Mouse (Mus musculus): ENCODE measurements at regions not wholly inside any gene's neighbourhood (a gene's known extent, or its start where the extent isn't known, plus 50 kb on each side); places are given as distances from the start of the nearest gene placed in this dataset.

DNA sequence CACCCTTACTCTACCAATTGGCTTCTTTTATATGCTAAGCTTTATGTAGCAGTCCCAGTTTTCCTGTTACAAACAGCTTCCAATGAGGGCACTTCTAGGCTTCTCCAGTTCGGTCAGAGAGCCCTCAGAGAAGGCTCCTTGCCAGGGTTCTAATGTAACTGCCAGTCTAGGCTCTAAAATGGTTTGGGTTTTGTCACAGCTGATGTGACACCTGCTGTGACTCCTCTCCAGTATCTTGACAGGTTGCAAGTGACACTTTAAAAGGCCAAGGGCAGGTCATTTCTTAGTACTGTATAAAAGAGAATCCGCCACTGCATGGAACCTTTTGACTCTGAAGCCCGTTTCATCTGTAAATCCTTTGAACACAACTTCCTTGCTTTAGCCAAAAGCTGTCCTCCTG is 54.0 kb upstream of the Nedd9 start:
- Histone ChIP-seq H3K4me3 (ENCODE audit: insufficient read depth, low read depth, low read length) (no peak overlapping the region), H3K4me1 (ENCODE audit: control insufficient read depth, insufficient read depth, insufficient read length, low read length) (peaks cover 10% of the 10 kb centered on the region; the same call in 1 of the 2 replicates), H3K27ac (replicated peaks; ENCODE audit: low read depth, low read length) (peak overlapping the region; percentile 18; the same call in 1 of the 2 replicates)

DNA sequence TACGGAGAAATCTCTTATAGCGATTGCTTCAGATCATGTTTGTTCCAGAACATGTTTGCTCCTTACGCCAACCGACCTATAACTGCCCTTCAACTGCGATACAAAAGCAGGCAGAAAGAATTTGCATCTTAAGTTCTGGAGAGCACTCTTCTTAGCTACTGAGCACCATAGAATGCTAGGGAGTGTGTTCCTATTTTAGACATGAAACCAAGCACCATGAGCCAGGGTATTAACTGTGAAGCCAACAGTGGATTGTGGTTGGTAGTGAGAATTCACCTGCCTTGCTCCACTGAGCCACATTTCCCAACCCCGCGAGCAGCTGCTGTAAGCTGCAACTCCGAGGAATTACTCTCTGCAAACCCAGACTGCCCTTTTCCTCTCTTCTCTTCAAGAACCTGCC is 58.9 kb upstream of the Nedd9 start:
- Histone ChIP-seq H3K27ac (replicated peaks; ENCODE audit: low read depth, low read length) (no peak overlapping the region), H3K4me1 (ENCODE audit: control insufficient read depth, insufficient read depth, insufficient read length, low read length) (peaks cover 7% of the 10 kb centered on the region; the same call in 1 of the 2 replicates), H3K4me3 (ENCODE audit: insufficient read depth, low read depth, low read length) (no peak overlapping the region)

- Histone ChIP-seq H3K4me1 (ENCODE audit: control insufficient read depth, insufficient read depth, insufficient read length, low read length) (0 out of 2 replicates have a peak, but pooled peaks cover 2% of the 10 kb centered on the region), H3K4me3 (ENCODE audit: insufficient read depth, low read depth, low read length) (no peak overlapping the region), H3K27ac (replicated peaks; ENCODE audit: low read depth, low read length) (no peak overlapping the region)
Observed at GRCm38 (mm10) chr13:41546531-41546930, 59.2 kb upstream of the Tmem170b start.

DNA sequence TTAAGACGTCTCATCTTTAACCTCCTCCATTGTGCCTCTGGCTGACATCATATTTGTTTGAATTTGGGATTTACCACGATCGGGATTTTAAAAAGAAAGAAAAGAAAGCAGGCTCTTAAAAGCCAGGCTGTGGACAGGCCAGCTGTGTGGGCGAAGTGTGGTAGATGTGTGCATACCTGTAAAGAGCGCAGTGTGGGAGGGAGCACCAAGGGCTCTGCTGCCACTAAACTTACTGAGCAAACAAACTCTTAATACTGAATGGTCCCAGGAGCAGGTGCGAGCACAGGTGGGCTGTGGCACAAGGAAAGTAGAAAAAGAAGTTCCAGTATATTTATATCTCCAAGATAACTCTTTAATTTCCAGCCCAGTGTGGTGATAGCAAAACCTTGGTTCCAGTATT is 56.4 kb upstream of the Tmem170b start:
- Histone ChIP-seq H3K27ac (replicated peaks; ENCODE audit: low read depth, low read length) (no peak overlapping the region), H3K4me3 (ENCODE audit: insufficient read depth, low read depth, low read length) (no peak overlapping the region), H3K4me1 (ENCODE audit: control insufficient read depth, insufficient read depth, insufficient read length, low read length) (peaks cover 7% of the 10 kb centered on the region; the same call in 1 of the 2 replicates)

GRCm38 (mm10) chr13:41550246-41550900 is 55.3 kb upstream of the Tmem170b start:
- Histone ChIP-seq H3K4me1 (ENCODE audit: control insufficient read depth, insufficient read depth, insufficient read length, low read length) (peaks cover 10% of the 10 kb centered on the region; the same call in 1 of the 2 replicates), H3K4me3 (ENCODE audit: insufficient read depth, low read depth, low read length) (no peak overlapping the region), H3K27ac (replicated peaks; ENCODE audit: low read depth, low read length) (no peak overlapping the region)

DNA sequence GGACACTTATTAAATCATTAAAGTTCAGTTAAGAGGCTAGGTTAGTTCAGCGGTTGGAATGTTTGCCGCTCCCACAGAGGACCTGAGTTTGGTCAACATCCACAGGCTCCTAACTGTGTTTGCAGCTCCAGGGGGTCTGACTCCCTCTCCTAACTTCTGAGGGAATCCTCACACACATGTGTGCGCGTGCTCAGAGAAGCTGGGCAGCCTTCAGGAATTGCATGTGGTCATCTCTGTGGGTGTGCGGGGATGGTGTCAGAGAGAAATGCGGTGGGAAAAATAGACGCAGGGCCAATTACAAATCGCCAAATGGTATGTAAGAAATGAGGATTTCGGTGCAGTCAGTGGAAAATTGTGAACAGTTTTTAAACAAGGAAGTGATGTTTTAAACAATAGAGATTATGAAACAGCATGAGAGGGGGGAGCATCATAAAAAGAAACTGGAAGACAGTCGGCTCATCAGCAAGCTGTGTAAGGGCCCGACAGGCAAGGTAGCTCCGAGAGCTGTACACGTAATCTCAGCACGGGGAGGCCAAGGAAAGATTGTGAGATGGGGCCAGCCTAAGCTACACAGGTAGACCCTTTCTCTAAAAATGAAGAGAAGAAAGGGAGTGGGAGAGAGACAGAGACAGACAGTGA is 53.9 kb upstream of the Tmem170b start:
- Histone ChIP-seq H3K4me1 (ENCODE audit: control insufficient read depth, insufficient read depth, insufficient read length, low read length) (peaks cover 10% of the 10 kb centered on the region; the same call in 1 of the 2 replicates), H3K4me3 (ENCODE audit: insufficient read depth, low read depth, low read length) (no peak overlapping the region), H3K27ac (replicated peaks; ENCODE audit: low read depth, low read length) (peak overlapping the region; percentile 31; the same call in 1 of the 2 replicates)

GRCm38 (mm10) chr13:41554401-41554800 is 51.3 kb upstream of the Tmem170b start:
- H3K4me1 ChIP-seq (ENCODE audit: control insufficient read depth, insufficient read depth, insufficient read length, low read length) = peaks cover 10% of the 10 kb centered on the region; the same call in 1 of the 2 replicates
- H3K4me3 ChIP-seq (ENCODE audit: insufficient read depth, low read depth, low read length) = no peak overlapping the region
- H3K27ac ChIP-seq (replicated peaks; ENCODE audit: low read depth, low read length) = peak overlapping the region; percentile 98
